Mouse (Mus musculus): ENCODE results near the gene Tpcn1. TPM values are rescaled to one million over a fixed set of nuclear protein-coding genes. Genes with fewer than 3 reads are reported as not detected.

The Tpcn1 gene
- 28.6 and 39.1 TPM in 2 replicates for polyA plus RNA-seq (2012; ENCODE audit: insufficient read depth, insufficient read length, missing spikeins)

DNA sequence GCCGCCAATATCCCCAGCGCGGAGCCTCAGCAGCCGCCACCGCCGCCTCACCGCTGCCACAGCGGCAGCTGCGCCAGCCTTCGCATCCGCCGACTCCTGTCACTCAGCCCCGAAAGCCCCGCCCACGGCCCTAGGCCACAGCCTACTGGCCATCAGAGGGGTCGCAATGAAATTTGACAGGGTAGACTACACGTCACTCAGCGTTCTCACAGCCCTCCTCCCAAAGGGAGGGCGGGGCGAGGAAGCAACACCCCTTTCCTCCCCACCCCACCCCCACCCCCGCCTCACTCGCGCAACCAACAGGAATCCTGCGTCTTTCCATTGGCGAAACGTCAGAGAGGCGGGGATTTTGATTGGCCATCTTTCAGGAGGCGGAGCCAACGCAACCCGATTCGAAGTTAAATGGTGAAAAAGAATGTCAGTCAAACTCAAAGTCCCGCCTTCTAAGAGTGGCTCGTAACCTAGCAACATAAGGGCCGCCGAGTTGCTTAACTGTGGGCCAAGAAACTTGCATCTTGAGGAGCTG lies at the start of gene Tpcn1, which contains the start of gene Iqcd:
Tpcn1 (minus strand) TSS at position 105 of the 526 bp plus-strand sequence.
Iqcd (plus strand) TSS at position 448 of the 526 bp plus-strand sequence.
- peak within 1 kb of the TSS; percentile 76 for H3K4me3 ChIP-seq (ENCODE audit: insufficient read depth, low read depth, low read length)
- peaks cover 8% of the 10 kb centered on the region for H3K4me1 ChIP-seq (ENCODE audit: control insufficient read depth, insufficient read depth, insufficient read length, low read length)

DNA sequence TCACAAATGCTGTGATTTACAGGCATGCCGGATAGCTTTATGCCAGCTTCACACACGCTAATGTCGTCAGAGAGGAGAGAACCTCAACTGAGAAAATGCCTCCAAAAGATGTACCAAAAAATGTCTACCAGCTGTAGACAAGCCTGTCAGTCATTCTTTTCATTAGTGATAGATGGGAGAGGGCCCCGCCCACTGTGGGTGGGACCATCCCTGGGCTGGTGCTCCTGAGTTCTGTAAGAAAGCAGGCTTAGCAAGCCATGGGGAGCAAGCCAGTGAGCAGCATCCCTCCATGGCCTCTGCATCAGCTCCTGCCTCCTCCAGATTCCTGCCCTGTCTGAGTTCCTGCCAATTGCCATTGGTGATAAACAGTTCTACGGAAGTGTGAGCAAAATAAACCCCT lies 47.2 kb upstream of the Tpcn1 start:
- Histone ChIP-seq H3K4me1 (ENCODE audit: control insufficient read depth, insufficient read depth, insufficient read length, low read length) (no peaks in the 10 kb centered on the region), H3K4me3 (ENCODE audit: insufficient read depth, low read depth, low read length) (no peak overlapping the region), H3K27ac (replicated peaks; ENCODE audit: low read depth, low read length) (no peak overlapping the region)

More for the DNA sequence above, at the start of gene Tpcn1, which contains the start of gene Iqcd:
- peak within 1 kb of the TSS; percentile 46 for H3K27ac ChIP-seq (replicated peaks; ENCODE audit: low read depth, low read length)

DNA sequence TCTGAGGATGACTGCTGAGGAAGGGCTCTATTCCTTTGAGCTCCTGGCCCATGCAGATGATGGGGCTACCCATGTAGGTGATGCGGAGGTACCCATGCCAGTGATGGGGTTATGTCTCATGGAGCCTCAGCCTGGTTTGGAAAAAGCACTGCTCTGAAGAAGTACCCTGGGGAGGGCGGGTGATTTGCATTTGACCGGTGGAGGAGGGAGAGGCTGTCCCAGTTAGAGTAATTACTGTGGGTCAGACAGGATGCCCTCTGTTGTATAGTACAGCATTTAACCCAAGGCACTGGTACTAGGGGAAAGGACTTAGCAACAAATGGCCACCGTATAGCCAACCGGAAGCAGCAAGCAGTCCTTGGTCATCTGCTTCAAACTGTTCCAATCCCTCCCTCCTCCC lies 46.4 kb upstream of the Tpcn1 start:
- no peak overlapping the region for H3K4me3 ChIP-seq (ENCODE audit: insufficient read depth, low read depth, low read length)
- H3K27ac ChIP-seq (replicated peaks; ENCODE audit: low read depth, low read length), result no peak overlapping the region
- no peaks in the 10 kb centered on the region for H3K4me1 ChIP-seq (ENCODE audit: control insufficient read depth, insufficient read depth, insufficient read length, low read length)

DNA sequence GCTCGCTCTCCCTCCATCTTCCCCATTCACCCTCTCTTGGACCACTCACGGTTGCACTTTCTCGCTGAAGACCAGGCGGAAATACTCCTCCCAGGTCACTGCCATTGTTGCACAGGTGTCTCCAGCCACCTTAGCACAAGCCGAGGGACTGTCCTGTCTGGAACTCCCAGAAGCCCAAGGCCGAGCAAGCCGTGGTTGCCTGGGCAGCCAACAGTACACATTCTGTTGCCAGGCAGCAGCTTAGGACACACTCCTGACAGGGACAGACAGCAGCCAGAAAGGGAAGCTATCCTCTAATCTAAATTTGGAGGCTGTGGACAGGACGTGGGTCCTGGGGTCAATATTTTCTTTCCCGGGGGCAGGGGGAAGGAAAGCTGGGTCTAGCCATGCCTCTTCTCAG lies 45.7 kb upstream of the Tpcn1 start, which contains the start of gene Cfap73:
Cfap73 (minus strand) TSS at position 105 of the 400 bp plus-strand sequence.
- Histone ChIP-seq H3K4me1 (ENCODE audit: control insufficient read depth, insufficient read depth, insufficient read length, low read length) (no peaks in the 10 kb centered on the region), H3K27ac (replicated peaks; ENCODE audit: low read depth, low read length) (no peak within 1 kb of the TSS), H3K4me3 (ENCODE audit: insufficient read depth, low read depth, low read length) (no peak within 1 kb of the TSS)

DNA sequence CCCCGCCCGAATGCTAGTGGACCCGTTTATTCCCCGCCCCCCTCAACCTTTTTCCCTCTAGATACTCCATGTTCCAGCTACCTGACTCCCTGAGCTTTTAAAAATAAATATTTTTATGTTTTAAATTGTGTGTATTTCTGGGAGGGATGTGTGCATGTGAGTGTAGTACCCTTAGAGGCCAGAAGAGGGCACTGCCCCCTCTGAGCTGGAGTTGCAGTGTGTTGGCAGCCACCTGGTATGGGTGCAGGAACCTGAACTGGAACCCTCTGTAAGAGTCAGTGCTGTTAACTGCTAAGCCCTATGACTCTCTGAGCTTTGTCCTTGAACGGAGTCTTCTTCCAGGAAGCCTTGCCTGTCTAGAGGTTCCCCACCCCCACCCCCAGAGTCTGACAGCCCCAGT lies 43.4 kb upstream of the Tpcn1 start:
- Histone ChIP-seq H3K4me3 (ENCODE audit: insufficient read depth, low read depth, low read length) (no peak overlapping the region), H3K27ac (replicated peaks; ENCODE audit: low read depth, low read length) (no peak overlapping the region), H3K4me1 (ENCODE audit: control insufficient read depth, insufficient read depth, insufficient read length, low read length) (no peaks in the 10 kb centered on the region)

DNA sequence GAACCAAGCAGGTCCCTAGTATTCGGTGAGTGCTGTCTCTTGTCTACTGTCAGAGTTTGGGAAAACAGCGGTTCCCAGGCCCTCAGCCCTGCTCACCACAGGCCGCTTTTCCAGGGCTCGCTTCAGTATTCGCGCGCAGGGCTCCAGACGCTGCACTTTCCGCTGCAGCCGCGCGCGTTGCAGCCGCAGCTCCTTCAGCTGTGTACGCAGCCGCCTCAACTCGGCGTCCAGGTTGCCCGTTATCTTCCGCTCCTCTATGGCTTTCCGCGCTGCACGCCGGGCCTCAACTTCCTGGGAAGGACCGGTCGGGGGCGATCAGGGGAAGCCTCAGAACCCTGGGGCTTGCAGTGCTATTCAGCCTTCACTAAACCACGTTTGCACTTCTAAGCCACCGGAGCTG lies 42.7 kb upstream of the Tpcn1 start:
- Histone ChIP-seq H3K4me1 (ENCODE audit: control insufficient read depth, insufficient read depth, insufficient read length, low read length) (no peaks in the 10 kb centered on the region), H3K27ac (replicated peaks; ENCODE audit: low read depth, low read length) (no peak overlapping the region), H3K4me3 (ENCODE audit: insufficient read depth, low read depth, low read length) (no peak overlapping the region)

DNA sequence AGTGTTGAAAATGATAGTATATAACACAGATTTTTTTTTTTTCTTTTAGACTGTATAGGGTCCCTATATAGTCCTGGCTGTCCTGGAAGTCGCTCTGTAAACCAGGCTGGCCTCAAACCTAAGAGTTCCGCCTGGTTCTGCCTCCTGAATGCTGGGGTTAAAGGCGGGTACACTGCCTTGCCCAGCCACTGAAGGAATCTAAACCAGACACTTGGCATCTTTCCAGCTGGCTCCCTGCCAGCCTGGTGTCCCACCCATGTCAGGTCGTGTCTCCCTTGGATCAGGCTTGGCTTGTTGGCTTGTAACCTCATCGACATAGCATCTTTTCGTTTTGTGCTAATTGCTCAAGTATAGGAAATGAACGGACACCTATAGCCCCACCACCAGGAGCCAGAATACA lies 40.2 kb upstream of the Tpcn1 start:
- Histone ChIP-seq H3K27ac (replicated peaks; ENCODE audit: low read depth, low read length) (no peak overlapping the region), H3K4me3 (ENCODE audit: insufficient read depth, low read depth, low read length) (no peak overlapping the region), H3K4me1 (ENCODE audit: control insufficient read depth, insufficient read depth, insufficient read length, low read length) (no peaks in the 10 kb centered on the region)

DNA sequence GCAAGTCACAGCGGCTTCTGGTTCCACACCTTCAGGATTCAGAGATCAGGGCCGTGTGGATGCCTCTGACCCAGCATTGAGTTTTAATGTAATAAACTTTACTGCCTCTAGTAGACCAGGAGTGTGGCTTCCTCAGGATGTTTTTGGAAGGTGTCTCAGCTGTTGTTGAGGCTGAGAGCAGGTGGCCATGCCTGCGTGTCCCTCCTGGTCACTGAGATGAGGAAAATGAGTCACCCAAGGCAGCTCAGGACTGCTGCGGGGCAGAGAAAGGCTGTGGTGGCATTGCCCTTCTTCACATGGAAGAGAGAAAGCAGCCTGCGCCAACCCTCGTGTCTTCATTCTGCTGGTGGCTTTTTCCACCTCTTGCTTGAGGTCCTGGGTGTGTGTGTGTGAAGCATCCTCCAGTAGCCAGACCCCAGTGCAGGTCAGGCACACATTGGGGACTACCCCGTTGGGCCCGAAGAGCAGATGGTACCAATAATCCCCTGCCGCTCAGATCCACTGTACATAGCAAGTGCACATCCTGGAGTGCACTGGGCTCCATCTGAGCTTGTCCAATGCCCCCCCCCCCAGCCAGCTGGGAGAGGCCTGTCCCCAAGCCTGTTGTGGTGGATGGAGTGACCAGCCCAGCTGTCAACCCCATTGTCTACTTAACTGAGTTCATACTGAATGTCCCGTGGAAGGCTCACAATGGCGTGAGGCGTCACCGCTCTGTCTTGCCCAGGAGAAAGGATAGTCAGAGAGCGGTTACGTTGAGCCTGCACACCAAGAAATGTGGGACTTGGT lies 39.2 kb upstream of the Tpcn1 start:
- Histone ChIP-seq H3K4me3 (ENCODE audit: insufficient read depth, low read depth, low read length) (no peak overlapping the region), H3K27ac (replicated peaks; ENCODE audit: low read depth, low read length) (no peak overlapping the region), H3K4me1 (ENCODE audit: control insufficient read depth, insufficient read depth, insufficient read length, low read length) (no peaks in the 10 kb centered on the region)

DNA sequence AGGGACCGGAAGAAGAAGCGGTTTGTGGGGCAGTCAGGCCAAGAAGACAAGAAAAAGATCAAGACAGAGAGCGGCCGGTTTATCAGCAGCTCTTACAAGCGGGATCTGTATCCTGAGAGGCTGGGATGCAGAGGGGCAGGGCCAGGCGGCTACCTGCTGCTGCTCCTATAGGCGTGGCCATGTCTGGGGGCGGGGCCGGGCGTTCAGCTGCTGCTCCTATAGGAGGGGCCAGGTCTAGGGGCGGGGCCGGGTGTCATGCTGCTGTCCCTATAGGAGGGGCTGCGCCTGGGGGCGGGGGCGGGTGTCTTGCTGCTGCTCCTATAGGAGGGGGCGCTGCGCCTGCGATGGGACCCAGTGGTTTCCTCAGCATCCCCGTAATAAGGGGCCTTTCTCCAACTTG lies 37.9 kb upstream of the Tpcn1 start:
- no peak overlapping the region for H3K27ac ChIP-seq (replicated peaks; ENCODE audit: low read depth, low read length)
- H3K4me3 ChIP-seq (ENCODE audit: insufficient read depth, low read depth, low read length), result no peak overlapping the region
- H3K4me1 ChIP-seq (ENCODE audit: control insufficient read depth, insufficient read depth, insufficient read length, low read length), result no peaks in the 10 kb centered on the region

DNA sequence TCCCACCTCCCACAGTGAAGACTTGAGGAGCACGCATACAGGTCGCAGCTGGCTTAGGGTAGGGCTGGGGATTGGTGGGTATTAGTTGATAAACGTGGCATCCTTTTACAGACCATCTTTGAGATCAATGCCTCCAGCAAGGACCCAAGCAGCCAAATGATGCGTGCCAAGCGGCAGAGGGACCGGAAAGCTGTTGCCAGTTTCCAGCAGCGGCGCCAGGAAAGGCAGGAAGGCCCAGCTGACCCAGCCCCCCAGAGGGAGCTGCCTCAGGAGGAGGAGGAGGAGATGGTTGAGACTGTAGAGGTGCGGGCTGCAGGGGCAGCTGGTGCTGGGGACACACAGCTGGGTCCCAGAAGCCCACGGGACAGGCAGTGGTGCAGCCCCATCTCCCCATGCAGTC lies 36.0 kb upstream of the Tpcn1 start:
- H3K4me1 ChIP-seq (ENCODE audit: control insufficient read depth, insufficient read depth, insufficient read length, low read length), result no peaks in the 10 kb centered on the region
- H3K27ac ChIP-seq (replicated peaks; ENCODE audit: low read depth, low read length), result no peak overlapping the region
- H3K4me3 ChIP-seq (ENCODE audit: insufficient read depth, low read depth, low read length), result no peak overlapping the region

DNA sequence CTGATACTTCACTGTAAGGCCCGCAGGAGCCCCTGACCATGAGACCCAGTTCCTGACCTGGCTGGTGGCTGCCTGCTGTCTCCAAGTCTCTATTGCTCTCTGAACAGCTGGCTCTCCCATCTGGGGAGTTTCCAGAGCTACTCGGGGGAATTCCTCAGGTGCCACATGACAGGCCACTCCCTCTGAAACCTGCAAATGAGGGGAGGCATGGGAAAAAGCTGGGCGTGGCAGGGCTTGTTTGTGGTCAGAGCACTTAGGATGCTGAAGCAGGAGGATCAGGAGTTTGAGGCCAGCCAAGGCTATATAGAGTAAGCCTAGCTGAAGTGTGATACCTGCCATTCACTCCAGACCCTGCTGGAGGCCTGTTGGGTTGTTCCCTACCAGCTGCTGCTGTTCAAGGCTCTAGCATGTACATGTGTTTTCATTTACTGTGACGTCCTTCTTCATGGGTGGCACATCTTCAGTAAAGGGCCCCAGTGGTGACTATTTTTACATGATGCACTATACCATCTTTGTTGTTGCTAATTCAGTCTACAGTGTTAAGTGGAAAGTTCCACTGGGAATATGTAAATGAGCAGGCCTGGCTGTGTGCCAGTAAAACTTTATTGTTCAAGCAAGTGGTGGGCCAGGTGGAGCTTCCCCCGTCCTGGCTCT lies 33.9 kb upstream of the Tpcn1 start:
- no peaks in the 10 kb centered on the region for H3K4me1 ChIP-seq (ENCODE audit: control insufficient read depth, insufficient read depth, insufficient read length, low read length)

DNA sequence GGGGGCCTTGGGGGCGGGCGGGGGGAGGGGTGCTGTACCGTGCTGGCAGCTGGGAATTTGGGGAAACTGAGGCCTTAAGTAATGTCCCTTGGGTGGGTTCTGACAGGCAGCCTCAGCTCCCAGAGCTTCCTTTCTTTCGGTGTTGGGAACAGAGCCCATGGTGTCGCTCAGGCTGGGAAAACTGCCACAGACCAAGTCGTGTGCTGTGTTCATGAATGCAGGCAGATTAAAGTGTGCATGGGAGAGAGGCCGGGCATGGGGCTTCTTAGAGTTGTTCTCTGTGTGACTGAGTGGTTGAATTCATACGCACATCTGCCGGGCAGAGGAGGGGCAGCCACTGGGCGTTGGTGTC lies 33.3 kb upstream of the Tpcn1 start:
- Histone ChIP-seq H3K4me1 (ENCODE audit: control insufficient read depth, insufficient read depth, insufficient read length, low read length) (no peaks in the 10 kb centered on the region), H3K27ac (replicated peaks; ENCODE audit: low read depth, low read length) (no peak overlapping the region), H3K4me3 (ENCODE audit: insufficient read depth, low read depth, low read length) (no peak overlapping the region)

More for the DNA sequence above, 33.9 kb upstream of the Tpcn1 start:
- Histone ChIP-seq H3K27ac (replicated peaks; ENCODE audit: low read depth, low read length) (no peak overlapping the region), H3K4me3 (ENCODE audit: insufficient read depth, low read depth, low read length) (no peak overlapping the region)

DNA sequence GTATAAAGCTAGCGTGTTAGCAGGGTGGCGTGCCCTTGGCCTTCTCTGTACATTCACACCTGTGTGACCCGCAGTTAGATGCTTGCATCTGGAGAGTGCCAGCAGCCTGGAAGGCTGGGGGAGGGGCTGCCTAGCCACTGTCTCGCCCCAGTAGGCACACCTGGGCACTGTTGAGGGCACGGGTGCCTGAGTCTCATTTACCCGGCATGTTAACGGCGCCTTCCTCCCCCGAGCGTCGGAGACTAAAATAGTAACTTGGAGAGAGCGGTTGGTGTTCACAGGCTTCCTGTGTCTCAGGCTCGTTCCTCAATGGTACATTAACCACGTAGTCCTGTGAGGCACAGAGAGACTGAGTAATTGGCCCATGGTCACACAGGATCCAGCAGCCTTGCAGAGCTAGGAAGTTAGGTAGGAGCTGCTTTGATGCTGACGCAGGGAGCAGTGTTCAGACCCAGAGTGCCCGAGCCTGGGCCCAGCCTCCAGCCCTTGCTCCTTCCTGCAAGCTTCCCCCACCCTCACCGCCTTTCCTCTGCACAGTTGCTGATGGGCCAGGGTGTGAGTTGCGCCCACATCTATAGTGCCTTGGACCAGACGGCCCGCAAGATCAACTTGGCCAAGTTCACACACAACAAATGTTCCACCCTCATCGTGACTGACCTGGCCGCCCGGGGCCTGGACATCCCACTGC lies 32.7 kb upstream of the Tpcn1 start:
- H3K4me1 ChIP-seq (ENCODE audit: control insufficient read depth, insufficient read depth, insufficient read length, low read length), result no peaks in the 10 kb centered on the region
- no peak overlapping the region for H3K4me3 ChIP-seq (ENCODE audit: insufficient read depth, low read depth, low read length)
- H3K27ac ChIP-seq (replicated peaks; ENCODE audit: low read depth, low read length), result no peak overlapping the region

DNA sequence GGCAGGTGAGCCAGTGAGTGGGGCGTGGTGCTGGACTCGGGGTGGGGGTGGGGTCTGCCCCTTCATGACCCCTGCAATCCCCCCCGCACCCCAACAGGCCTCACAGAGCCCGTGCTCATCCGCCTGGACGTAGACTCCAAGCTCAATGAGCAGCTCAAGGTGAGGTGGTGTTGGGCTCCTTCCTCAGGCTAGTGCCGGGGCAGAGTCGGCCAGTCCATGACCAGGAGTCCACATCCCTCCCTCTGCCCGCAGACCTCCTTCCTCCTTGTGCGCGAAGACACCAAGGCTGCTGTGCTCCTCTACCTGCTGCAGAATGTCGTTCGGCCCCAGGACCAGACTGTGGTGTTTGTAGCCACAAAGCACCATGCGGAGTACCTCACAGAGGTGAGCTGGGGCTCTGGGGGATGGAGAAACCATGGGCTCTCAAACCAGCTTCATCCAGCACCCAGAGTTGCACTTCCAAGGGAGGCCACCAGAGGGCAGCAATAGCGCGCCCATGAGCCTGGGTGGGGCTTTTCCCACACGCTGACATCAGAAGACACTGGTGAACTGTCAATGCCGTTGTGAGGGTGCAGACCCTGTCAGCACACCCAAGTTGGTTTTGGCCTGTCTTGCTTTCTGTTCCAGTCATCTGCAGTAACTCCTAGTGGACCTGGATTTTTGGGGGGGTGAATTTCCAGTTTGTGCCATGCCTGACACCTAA lies 32.1 kb upstream of the Tpcn1 start:
- Histone ChIP-seq H3K27ac (replicated peaks; ENCODE audit: low read depth, low read length) (no peak overlapping the region), H3K4me1 (ENCODE audit: control insufficient read depth, insufficient read depth, insufficient read length, low read length) (no peaks in the 10 kb centered on the region), H3K4me3 (ENCODE audit: insufficient read depth, low read depth, low read length) (no peak overlapping the region)

DNA sequence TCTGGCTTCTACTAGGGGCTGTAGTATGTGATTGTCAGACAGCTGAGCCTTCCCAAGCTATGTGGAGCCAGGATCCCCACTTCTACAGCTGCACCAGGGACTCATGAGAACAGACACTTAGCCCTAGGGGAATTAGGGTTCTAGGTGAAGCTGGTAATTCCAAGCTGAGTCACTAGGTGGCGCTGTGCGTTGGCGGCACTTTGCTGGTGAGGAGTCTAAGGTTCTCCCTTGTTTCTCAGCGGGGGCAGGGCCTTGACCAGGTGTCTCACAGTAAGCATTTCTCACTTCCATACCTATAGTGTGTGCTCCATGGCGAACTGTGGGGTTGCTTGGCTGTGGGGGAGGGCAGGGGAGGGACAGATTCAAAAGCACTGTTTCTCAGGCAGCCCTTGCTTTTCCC lies 30.7 kb upstream of the Tpcn1 start:
- Histone ChIP-seq H3K4me3 (ENCODE audit: insufficient read depth, low read depth, low read length) (no peak overlapping the region), H3K27ac (replicated peaks; ENCODE audit: low read depth, low read length) (no peak overlapping the region), H3K4me1 (ENCODE audit: control insufficient read depth, insufficient read depth, insufficient read length, low read length) (no peaks in the 10 kb centered on the region)

All from brown adipose tissue, adult 24 weeks (tissue).